Mouse (Mus musculus): ENCODE measurements at regions not wholly inside any gene's neighbourhood (a gene's known extent, or its start where the extent isn't known, plus 50 kb on each side); places are given as distances from the start of the nearest gene placed in this dataset.

DNA sequence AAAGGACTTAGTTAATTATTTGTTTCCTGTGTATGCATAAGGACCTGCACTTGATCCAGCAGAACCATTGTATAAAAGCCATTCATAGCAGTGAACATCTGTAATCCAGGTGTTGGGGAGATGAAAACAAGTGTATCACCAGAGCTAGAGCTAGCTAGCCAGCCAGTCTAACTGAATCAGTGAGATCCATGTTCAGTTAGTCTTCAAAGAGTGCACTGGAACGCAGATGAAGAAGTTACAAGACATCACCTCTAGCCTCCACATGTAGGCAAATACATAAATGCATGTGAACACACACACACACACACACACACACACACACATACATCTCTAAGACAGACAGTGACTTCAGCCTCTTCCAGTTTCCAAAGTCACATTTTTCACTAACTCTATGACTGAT, 150.3 kb upstream of the Pitrm1 start:
- TF ChIP-seq CTCF (IDR thresholded peaks at IDR 0.05; ENCODE audit: insufficient read depth, low read depth, low read length) (no peak), POLR2A (IDR thresholded peaks at IDR 0.05; ENCODE audit: insufficient read depth, low read depth, low read length) (no peak)
